Mouse (Mus musculus): Measurements from ENCODE around the gene Pex1. TPM values are rescaled to one million over a fixed set of nuclear protein-coding genes. Genes with fewer than 3 reads are reported as not detected.

Pex1 gene
- polyA plus RNA-seq, 1 experiment from 2014 or later = 24.4 TPM

DNA sequence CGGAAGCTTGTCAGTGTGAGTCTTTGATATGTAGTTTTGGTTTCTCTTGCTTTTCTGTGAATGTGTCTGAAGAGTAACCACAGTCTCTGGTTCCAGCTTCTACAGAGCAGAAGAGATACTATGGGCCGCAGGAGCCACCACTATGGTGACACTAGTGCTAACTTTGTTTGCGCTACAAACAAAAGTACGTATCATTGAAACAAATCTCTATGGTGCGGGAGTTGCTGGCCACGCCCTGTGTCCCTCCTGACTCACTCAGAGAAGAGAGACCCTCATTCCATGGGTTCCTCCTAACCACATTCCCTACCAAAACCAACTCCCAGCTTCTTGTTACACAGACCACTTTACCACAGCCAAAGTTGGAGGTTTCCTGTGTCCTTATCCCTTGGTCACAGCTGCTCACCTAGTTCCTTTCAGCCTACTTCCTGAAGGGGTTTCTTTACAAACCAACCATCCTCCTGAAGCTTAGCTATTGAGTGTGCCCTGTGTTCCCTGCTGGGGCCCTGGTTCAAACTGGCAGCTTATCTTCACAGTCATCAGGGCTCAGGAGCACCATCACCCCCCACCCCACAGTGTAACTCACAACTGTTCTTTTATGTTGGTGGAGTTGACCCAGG, 74.2 kb downstream of the Pex1 start:
- no peaks in the 10 kb centered on the region for H3K9me3 ChIP-seq (replicated peaks)
- H3K4me3 ChIP-seq = no peak overlapping the region
- no peak overlapping the region for H3K9ac ChIP-seq
- no peak overlapping the region for H3K4me2 ChIP-seq
- no peaks in the 10 kb centered on the region for H3K27me3 ChIP-seq
- no peak for ATAC-seq
- H3K4me1 ChIP-seq = no peaks in the 10 kb centered on the region
- H3K36me3 ChIP-seq (ENCODE audit: poor library complexity, severe bottlenecking) = no peaks in the 10 kb centered on the region
- 89% methylated on average over 6 of the region's 6 CpGs for WGBS
- H3K27ac ChIP-seq = no peak overlapping the region

Small RNA genes lying within 50 kb of the gene (microRNA-seq; reads per million reads assigned to microRNA genes)
- gene Gm26238 = not detected

Other genes with a start within 250 kb of the Pex1 start
- gene Fam133b, start 52.2 kb upstream of the Pex1 start, polyA plus RNA-seq (2015; fragmentation: Nextera tagmentation; extraction: Ambion mirVana) = 39.0 and 40.6 TPM in 2 replicates
- 3.1 and 3.9 TPM in 2 replicates for gene 1700109H08Rik, start 24.5 kb upstream of the Pex1 start, polyA plus RNA-seq (2015; fragmentation: Nextera tagmentation; extraction: Ambion mirVana)
- 16.2 and 16.8 TPM in 2 replicates for gene Rbm48, start 519 bp downstream of the Pex1 start, polyA plus RNA-seq (2015; fragmentation: Nextera tagmentation; extraction: Ambion mirVana)
- not detected in 2 replicates for gene Tmbim7, start 55.1 kb downstream of the Pex1 start, polyA plus RNA-seq (2015; fragmentation: Nextera tagmentation; extraction: Ambion mirVana)
- 65.8 and 69.3 TPM in 2 replicates for gene Gatad1, start 61.1 kb downstream of the Pex1 start, polyA plus RNA-seq (2015; fragmentation: Nextera tagmentation; extraction: Ambion mirVana)
- 15.6 and 16.7 TPM in 2 replicates for gene Ankib1, start 206.9 kb downstream of the Pex1 start, polyA plus RNA-seq (2015; fragmentation: Nextera tagmentation; extraction: Ambion mirVana)
- 74.7 and 74.8 TPM in 2 replicates for gene Krit1, start 207.1 kb downstream of the Pex1 start, polyA plus RNA-seq (2015; fragmentation: Nextera tagmentation; extraction: Ambion mirVana)
- 0.10 and 0.11 TPM in 2 replicates for gene Lrrd1, start 249.1 kb downstream of the Pex1 start, polyA plus RNA-seq (2015; fragmentation: Nextera tagmentation; extraction: Ambion mirVana)

All from forebrain, embryonic 13.5 days (tissue).